Mouse (Mus musculus): ENCODE data around the gene Cwf19l1. TPM values are rescaled to one million over a fixed set of nuclear protein-coding genes. Genes with fewer than 3 reads are reported as not detected.
A peak's percentile ranks its signal among the peaks of the same experiment; 100 is the strongest.

Gene Cwf19l1
- polyA plus RNA-seq, 1 experiment from 2014 or later, result 22.4 TPM

- ATAC-seq (replicated peaks; ENCODE audit: insufficient number of reproducible peaks, low FRiP score, low TSS enrichment), result no peak; the same call in 1 of the 2 replicates
- Histone ChIP-seq H3K4me2 (peak overlapping the region; percentile 92), H3K4me1 (ENCODE audit: control insufficient read depth, insufficient read depth, low read length) (peaks cover 8% of the 10 kb centered on the region; the same call in 1 of the 2 replicates), H3K36me3 (ENCODE audit: control insufficient read depth, insufficient read depth, low read length) (peaks cover 17% of the 10 kb centered on the region), H3K9ac (ENCODE audit: low read depth, low read length) (peak overlapping the region; percentile 71), H3K27me3 (ENCODE audit: control insufficient read depth, insufficient read depth, low read length) (no peaks in the 10 kb centered on the region), H3K27ac (ENCODE audit: low read depth, low read length) (no peak overlapping the region), H3K4me3 (ENCODE audit: low read depth, low read length) (peak overlapping the region; percentile 96), H3K9me3 (replicated peaks; ENCODE audit: control insufficient read depth, low read length) (no peaks in the 10 kb centered on the region)
- 31% methylated on average over 22 of the region's 22 CpGs for WGBS (ENCODE audit: insufficient replicate concordance)
These were observed 27.8 kb downstream of the Cwf19l1 start for GRCm38 (mm10) chr19:44107661-44108521.

GRCm38 (mm10) chr19:44106831-44107660 is 28.6 kb downstream of the Cwf19l1 start, which contains the start of gene Chuk:
Gene Chuk, minus strand, starts transcription at chr19:44107480.
- H3K4me1 ChIP-seq (ENCODE audit: control insufficient read depth, insufficient read depth, low read length), result peaks cover 8% of the 10 kb centered on the region; the same call in 1 of the 2 replicates
- peak; percentile 97 for ATAC-seq (replicated peaks; ENCODE audit: insufficient number of reproducible peaks, low FRiP score, low TSS enrichment)
- peak within 1 kb of the TSS; percentile 16; the same call in 1 of the 2 replicates for H3K27ac ChIP-seq (ENCODE audit: low read depth, low read length)

GRCm38 (mm10) chr19:44104393-44104792 is 31.3 kb downstream of the Cwf19l1 start:
- Histone ChIP-seq H3K9ac (ENCODE audit: low read depth, low read length) (no peak overlapping the region), H3K36me3 (ENCODE audit: control insufficient read depth, insufficient read depth, low read length) (peaks cover 3% of the 10 kb centered on the region; the same call in 1 of the 2 replicates), H3K4me3 (ENCODE audit: low read depth, low read length) (no peak overlapping the region), H3K27ac (ENCODE audit: low read depth, low read length) (no peak overlapping the region), H3K9me3 (replicated peaks; ENCODE audit: control insufficient read depth, low read length) (no peaks in the 10 kb centered on the region), H3K4me2 (no peak overlapping the region), H3K27me3 (ENCODE audit: control insufficient read depth, insufficient read depth, low read length) (no peaks in the 10 kb centered on the region), H3K4me1 (ENCODE audit: control insufficient read depth, insufficient read depth, low read length) (peaks cover 8% of the 10 kb centered on the region; the same call in 1 of the 2 replicates)
- ATAC-seq (replicated peaks; ENCODE audit: insufficient number of reproducible peaks, low FRiP score, low TSS enrichment), result no peak
- 92% methylated on average over 1 of the region's 1 CpGs for WGBS (ENCODE audit: insufficient replicate concordance)

More at GRCm38 (mm10) chr19:44106831-44107660, 28.6 kb downstream of the Cwf19l1 start, which contains the start of gene Chuk:
- peak within 1 kb of the TSS; percentile 92 for H3K4me2 ChIP-seq
- WGBS (ENCODE audit: insufficient replicate concordance), result 1% methylated on average over 67 of the region's 67 CpGs
- peak within 1 kb of the TSS; percentile 95 for H3K9ac ChIP-seq (ENCODE audit: low read depth, low read length)
- H3K27me3 ChIP-seq (ENCODE audit: control insufficient read depth, insufficient read depth, low read length), result no peaks in the 10 kb centered on the region
- H3K36me3 ChIP-seq (ENCODE audit: control insufficient read depth, insufficient read depth, low read length), result peaks cover 11% of the 10 kb centered on the region; the same call in 1 of the 2 replicates
- no peaks in the 10 kb centered on the region for H3K9me3 ChIP-seq (replicated peaks; ENCODE audit: control insufficient read depth, low read length)
- H3K4me3 ChIP-seq (ENCODE audit: low read depth, low read length), result peak within 1 kb of the TSS; percentile 96

GRCm38 (mm10) chr19:44103001-44103400 is 32.7 kb downstream of the Cwf19l1 start:
- H3K4me2 ChIP-seq, result no peak overlapping the region
- H3K36me3 ChIP-seq (ENCODE audit: control insufficient read depth, insufficient read depth, low read length), result peaks cover 3% of the 10 kb centered on the region; the same call in 1 of the 2 replicates
- H3K4me1 ChIP-seq (ENCODE audit: control insufficient read depth, insufficient read depth, low read length), result peaks cover 8% of the 10 kb centered on the region; the same call in 1 of the 2 replicates
- WGBS (ENCODE audit: insufficient replicate concordance), result 81% methylated on average over 3 of the region's 3 CpGs
- no peak overlapping the region for H3K27ac ChIP-seq (ENCODE audit: low read depth, low read length)
- ATAC-seq (replicated peaks; ENCODE audit: insufficient number of reproducible peaks, low FRiP score, low TSS enrichment), result no peak
- no peak overlapping the region for H3K9ac ChIP-seq (ENCODE audit: low read depth, low read length)
- H3K27me3 ChIP-seq (ENCODE audit: control insufficient read depth, insufficient read depth, low read length), result no peaks in the 10 kb centered on the region
- no peak overlapping the region for H3K4me3 ChIP-seq (ENCODE audit: low read depth, low read length)
- no peaks in the 10 kb centered on the region for H3K9me3 ChIP-seq (replicated peaks; ENCODE audit: control insufficient read depth, low read length)

GRCm38 (mm10) chr19:44100840-44101239 is 34.8 kb downstream of the Cwf19l1 start:
- ATAC-seq (replicated peaks; ENCODE audit: insufficient number of reproducible peaks, low FRiP score, low TSS enrichment), result no peak
- Histone ChIP-seq H3K27me3 (ENCODE audit: control insufficient read depth, insufficient read depth, low read length) (no peaks in the 10 kb centered on the region), H3K4me3 (ENCODE audit: low read depth, low read length) (no peak overlapping the region), H3K36me3 (ENCODE audit: control insufficient read depth, insufficient read depth, low read length) (peaks cover 13% of the 10 kb centered on the region), H3K4me2 (no peak overlapping the region), H3K27ac (ENCODE audit: low read depth, low read length) (no peak overlapping the region), H3K4me1 (ENCODE audit: control insufficient read depth, insufficient read depth, low read length) (no peaks in the 10 kb centered on the region), H3K9ac (ENCODE audit: low read depth, low read length) (no peak overlapping the region), H3K9me3 (replicated peaks; ENCODE audit: control insufficient read depth, low read length) (no peaks in the 10 kb centered on the region)

GRCm38 (mm10) chr19:44086278-44086677 is 49.4 kb downstream of the Cwf19l1 start:
- WGBS (ENCODE audit: insufficient replicate concordance), result 78% methylated on average over 3 of the region's 3 CpGs

GRCm38 (mm10) chr19:44080920-44081319 is 54.8 kb downstream of the Cwf19l1 start:
- Histone ChIP-seq H3K9ac (ENCODE audit: low read depth, low read length) (no peak overlapping the region), H3K9me3 (replicated peaks; ENCODE audit: control insufficient read depth, low read length) (no peaks in the 10 kb centered on the region), H3K27me3 (ENCODE audit: control insufficient read depth, insufficient read depth, low read length) (no peaks in the 10 kb centered on the region), H3K4me2 (no peak overlapping the region), H3K36me3 (ENCODE audit: control insufficient read depth, insufficient read depth, low read length) (peaks cover 10% of the 10 kb centered on the region), H3K4me3 (ENCODE audit: low read depth, low read length) (no peak overlapping the region), H3K4me1 (ENCODE audit: control insufficient read depth, insufficient read depth, low read length) (no peaks in the 10 kb centered on the region), H3K27ac (ENCODE audit: low read depth, low read length) (no peak overlapping the region)
- 91% methylated on average over 2 of the region's 2 CpGs for WGBS (ENCODE audit: insufficient replicate concordance)
- ATAC-seq (replicated peaks; ENCODE audit: insufficient number of reproducible peaks, low FRiP score, low TSS enrichment), result no peak

More at GRCm38 (mm10) chr19:44086278-44086677, 49.4 kb downstream of the Cwf19l1 start:
- no peak for ATAC-seq (replicated peaks; ENCODE audit: insufficient number of reproducible peaks, low FRiP score, low TSS enrichment)
- Histone ChIP-seq H3K4me1 (ENCODE audit: control insufficient read depth, insufficient read depth, low read length) (no peaks in the 10 kb centered on the region), H3K27me3 (ENCODE audit: control insufficient read depth, insufficient read depth, low read length) (no peaks in the 10 kb centered on the region), H3K36me3 (ENCODE audit: control insufficient read depth, insufficient read depth, low read length) (peaks cover 6% of the 10 kb centered on the region; the same call in 1 of the 2 replicates), H3K4me3 (ENCODE audit: low read depth, low read length) (no peak overlapping the region), H3K9ac (ENCODE audit: low read depth, low read length) (no peak overlapping the region), H3K9me3 (replicated peaks; ENCODE audit: control insufficient read depth, low read length) (no peaks in the 10 kb centered on the region), H3K27ac (ENCODE audit: low read depth, low read length) (no peak overlapping the region), H3K4me2 (no peak overlapping the region)

- ATAC-seq (replicated peaks; ENCODE audit: insufficient number of reproducible peaks, low FRiP score, low TSS enrichment), result no peak
- H3K27ac ChIP-seq (ENCODE audit: low read depth, low read length), result no peak overlapping the region
- no peak overlapping the region for H3K9ac ChIP-seq (ENCODE audit: low read depth, low read length)
- 88% methylated on average over 2 of the region's 2 CpGs for WGBS (ENCODE audit: insufficient replicate concordance)
- H3K27me3 ChIP-seq (ENCODE audit: control insufficient read depth, insufficient read depth, low read length), result no peaks in the 10 kb centered on the region
- no peaks in the 10 kb centered on the region for H3K9me3 ChIP-seq (replicated peaks; ENCODE audit: control insufficient read depth, low read length)
- peaks cover 12% of the 10 kb centered on the region for H3K36me3 ChIP-seq (ENCODE audit: control insufficient read depth, insufficient read depth, low read length)
- H3K4me1 ChIP-seq (ENCODE audit: control insufficient read depth, insufficient read depth, low read length), result no peaks in the 10 kb centered on the region
- no peak overlapping the region for H3K4me2 ChIP-seq
- H3K4me3 ChIP-seq (ENCODE audit: low read depth, low read length), result no peak overlapping the region
These were observed 55.7 kb downstream of the Cwf19l1 start for GRCm38 (mm10) chr19:44080023-44080422.

Measured in heart, embryonic 11.5 days (tissue).